Mouse (Mus musculus) central nervous system, embryonic 11.5 days (tissue): ENCODE results near the gene Tspear. TPM values are rescaled to one million over a fixed set of nuclear protein-coding genes. Genes with fewer than 3 reads are reported as not detected.

Experiments
- polyA plus RNA-seq: library from polyadenylated mRNA; depleted of rRNA; stranded (reverse); fragments of >200 nt; gene quantifications from 2 replicates; pipeline ENCODE4 v1.2.3, GENCODE M21; 2012; rRNA removed

The Tspear gene
- polyA plus RNA-seq, 1 experiment: 1.3 TPM

GRCm38 (mm10) chr10:77852559-77852958 is 166.2 kb downstream of the Tspear start, which contains the start of gene Gm10318:
Gene Gm10318, plus strand, starts transcription at chr10:77852859.

GRCm38 (mm10) chr10:77861675-77862074 is 175.3 kb downstream of the Tspear start, which contains the start of gene Gm3285:
Gene Gm3285, plus strand, starts transcription at chr10:77861975.

GRCm38 (mm10) chr10:77902211-77902893 is 216.0 kb downstream of the Tspear start, which contains the start of gene Lrrc3:
Gene Lrrc3, minus strand, starts transcription at chr10:77902536.

Other genes with a start within 250 kb of the Tspear start
- 35.5 and 67.5 TPM in 2 replicates for gene Fam207a, start 170.8 kb upstream of the Tspear start, polyA plus RNA-seq
- gene Itgb2, start 156.3 kb upstream of the Tspear start, polyA plus RNA-seq: 1.3 and 1.8 TPM in 2 replicates
- 66.2 and 75.4 TPM in 2 replicates for gene Pttg1ip, start 104.8 kb upstream of the Tspear start, polyA plus RNA-seq
- gene Sumo3, start 80.5 kb upstream of the Tspear start, polyA plus RNA-seq: 343 and 431 TPM in 2 replicates
- 75.0 and 115 TPM in 2 replicates for gene Gm49325, start 80.4 kb upstream of the Tspear start, polyA plus RNA-seq
- gene Ube2g2, start 64.3 kb upstream of the Tspear start, polyA plus RNA-seq: 58.8 and 134 TPM in 2 replicates
- gene Gm19402, start 4.2 kb downstream of the Tspear start, polyA plus RNA-seq: not detected in 2 replicates
- gene Gm9508, start 10.7 kb downstream of the Tspear start, polyA plus RNA-seq: not detected in 2 replicates
- not detected in 2 replicates for gene Gm10272, start 20.1 kb downstream of the Tspear start, polyA plus RNA-seq
- not detected in 2 replicates for gene Gm10024, start 24.9 kb downstream of the Tspear start, polyA plus RNA-seq
- gene Gm10142, start 29.2 kb downstream of the Tspear start, polyA plus RNA-seq: not detected in 2 replicates
- gene Krtap12-1, start 34.0 kb downstream of the Tspear start, polyA plus RNA-seq: not detected in 2 replicates
- not detected in 2 replicates for gene Gm10100, start 39.9 kb downstream of the Tspear start, polyA plus RNA-seq
- gene Gm18596, start 56.1 kb downstream of the Tspear start, polyA plus RNA-seq: not detected in 2 replicates
- gene Gm9736, start 64.8 kb downstream of the Tspear start, polyA plus RNA-seq: not detected in 2 replicates
- gene Gm3233, start 73.1 kb downstream of the Tspear start, polyA plus RNA-seq: not detected in 2 replicates
- not detected in 2 replicates for gene Gm3238, start 84.8 kb downstream of the Tspear start, polyA plus RNA-seq
- gene Gm7138, start 90.4 kb downstream of the Tspear start, polyA plus RNA-seq: not detected in 2 replicates
- gene Gm3250, start 96.0 kb downstream of the Tspear start, polyA plus RNA-seq: not detected in 2 replicates
- not detected in 2 replicates for gene Gm7137, start 101.6 kb downstream of the Tspear start, polyA plus RNA-seq
- not detected in 2 replicates for gene Gm9639, start 108.5 kb downstream of the Tspear start, polyA plus RNA-seq
- gene Gm19668, start 112.6 kb downstream of the Tspear start, polyA plus RNA-seq: not detected in 2 replicates
- 0.08 TPM in 1 of 2 replicates, not detected in the other for gene Gm9507, start 125.3 kb downstream of the Tspear start, polyA plus RNA-seq
- not detected in 2 replicates for gene Gm2696, start 128.1 kb downstream of the Tspear start, polyA plus RNA-seq
- gene Krtap10-4, start 140.5 kb downstream of the Tspear start, polyA plus RNA-seq: not detected in 2 replicates
- not detected in 2 replicates for gene Krtap10-10, start 149.4 kb downstream of the Tspear start, polyA plus RNA-seq
- gene Gm36176, start 160.2 kb downstream of the Tspear start, polyA plus RNA-seq: not detected in 2 replicates
- 0.06 TPM in 1 of 2 replicates, not detected in the other for gene Gm10318, start 166.3 kb downstream of the Tspear start, polyA plus RNA-seq
- not detected in 2 replicates for gene Gm3285, start 175.4 kb downstream of the Tspear start, polyA plus RNA-seq
- 2.4 and 3.4 TPM in 2 replicates for gene Lrrc3, start 216.0 kb downstream of the Tspear start, polyA plus RNA-seq